Mouse (Mus musculus) megakaryocyte, embryonic 14.5 days (primary cell): ENCODE measurements around the gene Foxd2.

Source experiments
- FLI1 ChIP-seq: IDR thresholded peaks from 2 replicates; pipeline ENCODE4 v1.6.1; 2012; ENCODE audit warnings: low read length, inconsistent platforms, mixed read lengths
- GATA1 ChIP-seq: IDR thresholded peaks from 3 replicates; pipeline ENCODE4 v1.6.1; 2012; ENCODE audit warnings: mixed read lengths, low read length, inconsistent platforms, borderline replicate concordance

DNA sequence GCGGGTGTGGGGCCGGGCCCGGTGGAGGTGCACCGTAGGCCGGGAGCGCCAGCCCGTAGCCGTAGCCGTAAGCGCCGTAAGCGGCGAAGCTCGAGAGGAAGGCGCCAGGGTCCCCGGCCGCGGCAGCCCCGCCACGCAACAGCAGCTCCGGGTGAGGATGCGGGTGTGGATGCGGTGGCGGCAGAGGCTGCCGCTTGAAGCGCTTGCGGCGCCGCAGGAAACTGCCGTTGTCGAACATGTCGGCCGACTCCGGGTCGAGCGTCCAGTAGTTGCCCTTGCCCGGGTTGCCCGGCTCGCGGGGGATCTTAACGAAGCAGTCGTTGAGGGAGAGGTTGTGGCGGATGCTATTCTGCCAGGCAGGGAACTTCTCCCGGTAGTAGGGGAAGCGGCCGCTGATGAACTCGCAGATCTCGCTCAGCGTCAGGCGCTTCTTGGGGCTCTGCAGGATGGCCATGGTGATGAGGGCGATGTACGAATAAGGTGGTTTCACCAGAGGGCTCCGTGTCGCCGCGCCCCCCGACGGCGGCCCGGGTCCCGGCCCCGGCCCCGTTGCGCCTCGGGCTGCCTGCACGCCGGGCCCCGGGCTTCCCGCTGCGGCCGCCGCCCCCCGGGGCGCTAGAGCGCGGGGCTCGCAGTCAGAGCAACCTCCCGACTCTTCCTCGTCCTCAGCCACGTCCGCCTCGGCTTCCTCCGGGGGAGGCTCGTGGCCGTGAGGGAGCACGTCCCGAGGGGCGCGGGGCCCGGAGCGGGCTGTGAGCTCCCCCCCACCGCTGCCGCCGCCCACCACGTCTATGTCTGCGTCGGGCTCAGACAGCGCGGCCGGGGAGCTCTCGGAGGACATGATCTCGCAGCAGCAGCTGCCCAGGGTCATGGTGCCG, 483 bp downstream of the Foxd2 start:
- no peak for TF ChIP-seq GATA1
- TF ChIP-seq FLI1: no peak
